Comparison of ENCODE assay signal across 17 mouse cellular contexts in genomic region chr7:18403407-18403806, GRCm38 (mm10). TPM values are rescaled to one million over a fixed set of nuclear protein-coding genes. Genes with fewer than 3 reads are reported as not detected.
DNase-seq lines count a peak whose midpoint lies in the region; ATAC-seq and TF ChIP-seq lines count a peak whose summit lies in the region.
"Had no signal": no experiment of that assay in that cellular context is flagged by ENCODE, and none has a peak within 500 bp of the region (broad histone marks: within the 10 kb centered on the region; RNA-seq: fewer than 3 reads in every experiment).

No protein-coding gene starts in this region.

- H3K36me3 ChIP-seq in neural tube, embryonic 13.5 days = no peaks in the 10 kb centered on the region
- H3K36me3 ChIP-seq in forebrain, embryonic 11.5 days (ENCODE audit: control insufficient read depth, insufficient read depth, low read length) = no peaks in the 10 kb centered on the region
- no peaks in the 10 kb centered on the region for H3K36me3 ChIP-seq in hindbrain, embryonic 16.5 days (ENCODE audit: control insufficient read depth, insufficient read depth, low read length)

- H3K9me3 ChIP-seq in neural tube, embryonic 13.5 days = peaks cover 31% of the 10 kb centered on the region
- peaks cover 5% of the 10 kb centered on the region for H3K9me3 ChIP-seq in forebrain, embryonic 11.5 days (ENCODE audit: control insufficient read depth, low read length)
- peaks cover 7% of the 10 kb centered on the region for H3K9me3 ChIP-seq in hindbrain, embryonic 16.5 days (ENCODE audit: control insufficient read depth, low read length)

- 0 out of 2 replicates have a peak overlapping the region, but pooled peaks have one; percentile 1 for H3K4me2 ChIP-seq in neural tube, embryonic 13.5 days
- H3K4me2 ChIP-seq in forebrain, embryonic 11.5 days (ENCODE audit: low read depth, low read length, severe bottlenecking) = peak overlapping the region; percentile 15; the same call in 1 of the 2 replicates
- peak overlapping the region; percentile 25; the same call in 1 of the 2 replicates for H3K4me2 ChIP-seq in hindbrain, embryonic 16.5 days (ENCODE audit: low read length)
- H3K4me2 ChIP-seq: liver, embryonic 11.5 days had no signal

- H3K4me1 ChIP-seq in neural tube, embryonic 13.5 days (replicated peaks) = no peaks in the 10 kb centered on the region
- no peaks in the 10 kb centered on the region for H3K4me1 ChIP-seq in forebrain, embryonic 11.5 days (replicated peaks; ENCODE audit: control insufficient read depth, insufficient read depth, low read length)
- no peaks in the 10 kb centered on the region for H3K4me1 ChIP-seq in hindbrain, embryonic 16.5 days (ENCODE audit: control insufficient read depth, insufficient read depth, low read depth, low read length)

- H3K27ac ChIP-seq in neural tube, embryonic 13.5 days (replicated peaks) = no peak overlapping the region
- no peak overlapping the region for H3K27ac ChIP-seq in forebrain, embryonic 11.5 days (ENCODE audit: low read depth, low read length)
- no peak overlapping the region for H3K27ac ChIP-seq in hindbrain, embryonic 16.5 days (ENCODE audit: low read depth, low read length)
- no peak overlapping the region for H3K27ac ChIP-seq in layer of hippocampus, adult 2 months
- H3K27ac ChIP-seq: kidney, postnatal 0 days had no signal

- peak overlapping the region; percentile 13; the same call in 1 of the 2 replicates for H3K4me3 ChIP-seq in neural tube, embryonic 13.5 days
- H3K4me3 ChIP-seq in forebrain, embryonic 11.5 days (ENCODE audit: low read depth, low read length) = peak overlapping the region; percentile 15; the same call in 1 of the 2 replicates
- H3K4me3 ChIP-seq in hindbrain, embryonic 16.5 days (ENCODE audit: low read length) = peak overlapping the region; percentile 21; the same call in 1 of the 2 replicates
- no peak overlapping the region for H3K4me3 ChIP-seq in layer of hippocampus, adult 2 months

- no peak for DNase-seq in neural tube, embryonic 10.5 days (ENCODE audit: extremely low spot score, low spot score)
- DNase-seq in forebrain, embryonic 11.5 days (ENCODE audit: low spot score) = no peak
- no peak for DNase-seq in layer of hippocampus, adult 2 months (ENCODE audit: low spot score in 2 of 2)
- DNase-seq in right cerebral cortex, postnatal 36 days (ENCODE audit: low spot score in 2 of 2) = no peak
- no peak for DNase-seq in lung, postnatal 14 days
- DNase-seq: lung, postnatal 36 days; thymus, adult 18-20 months had no signal

- 45% methylated on average over 11 of the region's 11 CpGs for WGBS in neural tube, embryonic 13.5 days
- WGBS in forebrain, embryonic 11.5 days = 47% methylated on average over 11 of the region's 11 CpGs
- 54% methylated on average over 10 of the region's 11 CpGs for WGBS in hindbrain, embryonic 16.5 days

- H3K27me3 ChIP-seq in neural tube, embryonic 13.5 days = no peaks in the 10 kb centered on the region
- no peaks in the 10 kb centered on the region for H3K27me3 ChIP-seq in forebrain, embryonic 11.5 days (ENCODE audit: control insufficient read depth, insufficient read depth, low read length)
- H3K27me3 ChIP-seq in hindbrain, embryonic 16.5 days (replicated peaks; ENCODE audit: control insufficient read depth, insufficient read depth, low read length) = no peaks in the 10 kb centered on the region
- H3K27me3 ChIP-seq: CH12.LX had no signal

- H3K9ac ChIP-seq in neural tube, embryonic 13.5 days = no peak overlapping the region
- peak overlapping the region; percentile 27; the same call in 1 of the 2 replicates for H3K9ac ChIP-seq in forebrain, embryonic 11.5 days (ENCODE audit: low read length)
- H3K9ac ChIP-seq in hindbrain, embryonic 16.5 days (ENCODE audit: low read depth, low read length) = no peak overlapping the region

- ATAC-seq in neural tube, embryonic 13.5 days (ENCODE audit: low read depth) = no peak
- peak; percentile 56; the same call in 1 of the 2 replicates for ATAC-seq in forebrain, embryonic 11.5 days (replicated peaks; ENCODE audit: low FRiP score)
- peak; percentile 58; the same call in 1 of the 2 replicates for ATAC-seq in hindbrain, embryonic 16.5 days

- TF ChIP-seq CTCF in layer of hippocampus, adult 2 months (conservative IDR thresholded peaks at IDR 0.05) = no peak

RNA-seq across cellular contexts. Expression of gene Psg28, which starts 28.4 kb away (rescaled TPM):
- polyA plus RNA-seq in neural tube, embryonic 13.5 days (2015; fragmentation: Nextera tagmentation; extraction: Ambion mirVana) = not detected in 2 replicates
- polyA plus RNA-seq in forebrain, embryonic 11.5 days (2014; fragmentation: Nextera tagmentation; extraction: Ambion mirVana) = not detected in 2 replicates
- not detected in 2 replicates for polyA plus RNA-seq in hindbrain, embryonic 16.5 days (2015; fragmentation: Nextera tagmentation; extraction: Ambion mirVana)
- not detected for total RNA-seq in layer of hippocampus, adult 2 months (2021)
- total RNA-seq: adrenal gland, postnatal 36 days; CH12.LX had no signal
- polyA plus RNA-seq: gonadal fat pad, adult 2 months; heart, embryonic 16.5 days; kidney, postnatal 0 days; liver, embryonic 11.5 days; neural tube, embryonic 14.5 days; spleen, adult 2 months had no signal

RNA-seq across cellular contexts. Expression of gene Psg18, which starts 48.6 kb away (rescaled TPM):
- not detected in 2 replicates for polyA plus RNA-seq in neural tube, embryonic 13.5 days (2015; fragmentation: Nextera tagmentation; extraction: Ambion mirVana)
- polyA plus RNA-seq in forebrain, embryonic 11.5 days (2014; fragmentation: Nextera tagmentation; extraction: Ambion mirVana) = not detected in 2 replicates
- not detected in 2 replicates for polyA plus RNA-seq in hindbrain, embryonic 16.5 days (2015; fragmentation: Nextera tagmentation; extraction: Ambion mirVana)
- total RNA-seq in layer of hippocampus, adult 2 months (2021) = not detected
- total RNA-seq: adrenal gland, postnatal 36 days; CH12.LX had no signal
- polyA plus RNA-seq: gonadal fat pad, adult 2 months; heart, embryonic 16.5 days; kidney, postnatal 0 days; liver, embryonic 11.5 days; neural tube, embryonic 14.5 days; spleen, adult 2 months had no signal
